ENCODE assay signal across 9 mouse cellular contexts in the genomic region with DNA sequence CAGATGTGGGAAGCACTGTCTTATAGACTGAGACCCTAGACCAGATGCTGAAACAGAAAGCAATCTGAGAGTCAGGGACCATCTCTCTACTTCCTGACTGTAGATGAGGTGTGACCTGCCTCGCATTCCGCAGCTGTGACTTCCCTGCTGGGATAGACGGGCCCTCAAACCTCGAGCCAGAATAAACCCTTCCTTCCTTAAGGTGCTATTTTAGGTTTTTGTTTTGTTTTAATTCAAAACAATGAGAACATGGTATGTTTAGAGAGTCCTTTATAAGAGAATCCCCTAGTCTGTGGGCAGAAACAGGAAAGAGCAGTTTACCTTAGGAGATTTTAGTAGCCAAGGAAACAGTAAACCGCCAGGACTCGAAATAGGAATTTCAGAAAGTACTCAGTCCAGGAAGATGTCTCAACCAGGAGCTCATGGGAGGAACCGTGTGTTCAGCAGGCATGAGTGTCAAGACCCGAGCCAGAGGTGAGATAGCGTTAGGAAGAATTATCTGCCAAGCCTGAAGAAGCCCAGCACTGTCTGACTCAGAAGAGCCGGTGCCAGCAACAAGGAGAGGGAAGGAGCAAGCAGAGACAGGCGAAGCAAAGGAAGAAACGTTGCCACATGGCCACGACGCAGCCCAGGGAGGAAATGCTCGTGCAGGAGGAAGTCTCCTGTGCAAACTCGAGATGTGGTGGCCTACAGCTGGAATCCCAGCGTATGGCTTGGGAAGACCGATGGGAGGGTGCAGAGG. TPM values are rescaled to one million over a fixed set of nuclear protein-coding genes. Genes with fewer than 3 reads are reported as not detected.
DNase-seq lines count a peak whose midpoint lies in the region; ATAC-seq and TF ChIP-seq lines count a peak whose summit lies in the region.
"Had no signal": no experiment of that assay in that cellular context is flagged by ENCODE, and none has a peak within 500 bp of the region (broad histone marks: within the 10 kb centered on the region; RNA-seq: fewer than 3 reads in every experiment).

No protein-coding gene starts in this region.

- no peak for ATAC-seq in kidney, postnatal 0 days (replicated peaks; ENCODE audit: low FRiP score, low read depth)
- peak; percentile 72 for ATAC-seq in inflammation-experienced regulatory T-cells, adult 6 months
- peak; percentile 43 for ATAC-seq in monocyte, adult 5-6 weeks (replicated peaks; ENCODE audit: insufficient number of reproducible peaks, low FRiP score, low TSS enrichment, poor library complexity, severe bottlenecking)
- ATAC-seq: hindbrain, embryonic 16.5 days had no signal

- WGBS in kidney, postnatal 0 days: 47% methylated on average over 18 of the region's 18 CpGs
- 14% methylated on average over 18 of the region's 18 CpGs for WGBS in bone marrow, adult 2 months

- H3K9me3 ChIP-seq in kidney, postnatal 0 days (replicated peaks; ENCODE audit: low read length): no peaks in the 10 kb centered on the region

- H3K4me3 ChIP-seq in kidney, postnatal 0 days (replicated peaks; ENCODE audit: low read depth, low read length): no peak overlapping the region
- H3K4me3 ChIP-seq in bone marrow, adult 2 months (replicated peaks; ENCODE audit: control insufficient read depth, low read depth, low read length): no peak overlapping the region

- no peaks in the 10 kb centered on the region for H3K36me3 ChIP-seq in kidney, postnatal 0 days (ENCODE audit: insufficient read depth, low read length)

- no peak overlapping the region for H3K9ac ChIP-seq in kidney, postnatal 0 days (ENCODE audit: low read depth, low read length)

- no peaks in the 10 kb centered on the region for H3K27me3 ChIP-seq in kidney, postnatal 0 days (ENCODE audit: insufficient read depth, low read length)

- H3K27ac ChIP-seq in kidney, postnatal 0 days: no peak overlapping the region
- peak overlapping the region; percentile 34 for H3K27ac ChIP-seq in bone marrow, adult 2 months (ENCODE audit: control insufficient read depth, insufficient read depth, low read depth, low read length, poor library complexity)

- no peak for TF ChIP-seq POLR2A in bone marrow, adult 2 months (IDR thresholded peaks at IDR 0.05; ENCODE audit: borderline replicate concordance, control insufficient read depth, low read depth, low read length)

- H3K4me2 ChIP-seq in kidney, postnatal 0 days (ENCODE audit: low read length): no peak overlapping the region

- no peaks in the 10 kb centered on the region for H3K4me1 ChIP-seq in kidney, postnatal 0 days (replicated peaks; ENCODE audit: insufficient read depth, low read length)
- H3K4me1 ChIP-seq in bone marrow, adult 2 months (ENCODE audit: control insufficient read depth, insufficient read depth, low read length): peaks cover 5% of the 10 kb centered on the region

- intact Hi-C loops in gastrocnemius, postnatal 14 days (cut with DNase I; ENCODE audit: low total_unique reads): no loop called here

- TF ChIP-seq CTCF in kidney, postnatal 0 days (IDR thresholded peaks at IDR 0.05; ENCODE audit: low read depth): no peak
- TF ChIP-seq CTCF in bone marrow, adult 2 months (IDR thresholded peaks at IDR 0.05; ENCODE audit: control insufficient read depth, insufficient read depth, low read length): no peak

- peak; percentile 26 for DNase-seq in kidney, postnatal 0 days (ENCODE audit: low spot score)
- no peak for DNase-seq in kidney, postnatal 25 days
- no peak for DNase-seq in gastrocnemius, postnatal 14 days
- DNase-seq in right cerebral cortex, postnatal 10 days (ENCODE audit: low spot score in 2 of 2): no peak

RNA-seq across cellular contexts. Expression of gene Gm47791, which starts 24.8 kb away (rescaled TPM):
- polyA plus RNA-seq in kidney, postnatal 0 days (2015; fragmentation: Nextera tagmentation; extraction: Ambion mirVana): not detected in 2 replicates
- not detected in 2 replicates for polyA plus RNA-seq in bone marrow, adult 2 months (2011; ENCODE audit: insufficient read depth, insufficient read length, low replicate concordance, missing spikeins)
- not detected for polyA plus RNA-seq in inflammation-experienced regulatory T-cells, adult 6 months (2017; shearing (Covaris generic))
- total RNA-seq in monocyte, adult 5-6 weeks (2017): not detected in 3 replicates
- total RNA-seq in gastrocnemius, postnatal 14 days (2021): not detected
- polyA plus RNA-seq: hindbrain, embryonic 16.5 days; limb, embryonic 14.5 days had no signal

RNA-seq across cellular contexts. Expression of gene Tm4sf20, which starts 27.6 kb away (rescaled TPM):
- polyA plus RNA-seq in kidney, postnatal 0 days (2015; fragmentation: Nextera tagmentation; extraction: Ambion mirVana): 0.53 and 0.61 TPM in 2 replicates
- not detected in 2 replicates for polyA plus RNA-seq in bone marrow, adult 2 months (2011; ENCODE audit: insufficient read depth, insufficient read length, low replicate concordance, missing spikeins)
- polyA plus RNA-seq in inflammation-experienced regulatory T-cells, adult 6 months (2017; shearing (Covaris generic)): 1 to 10 TPM in 1 of 3 experiments, under 1 TPM in 1, not detected in 1; 0.40 to 1.1 TPM
- total RNA-seq in monocyte, adult 5-6 weeks (2017): 2.3 TPM in 1 of 3 replicates, not detected in the others
- total RNA-seq in gastrocnemius, postnatal 14 days (2021): not detected
- polyA plus RNA-seq: hindbrain, embryonic 16.5 days; limb, embryonic 14.5 days had no signal

RNA-seq across cellular contexts. Expression of gene Agfg1, which starts 43.4 kb away (rescaled TPM):
- polyA plus RNA-seq in kidney, postnatal 0 days (2015; fragmentation: Nextera tagmentation; extraction: Ambion mirVana): 23.5 and 25.2 TPM in 2 replicates
- 14.5 and 15.6 TPM in 2 replicates for polyA plus RNA-seq in bone marrow, adult 2 months (2011; ENCODE audit: insufficient read depth, insufficient read length, low replicate concordance, missing spikeins)
- 10 to 100 TPM; 32.2 to 33.2 (median 32.6) TPM for polyA plus RNA-seq in inflammation-experienced regulatory T-cells, adult 6 months (2017; shearing (Covaris generic))
- total RNA-seq in monocyte, adult 5-6 weeks (2017): 48.1 to 56.6 TPM (median 55.5 TPM) in 3 replicates
- total RNA-seq in gastrocnemius, postnatal 14 days (2021): 10 to 100 TPM; 21.5 to 25.3 TPM
